Mouse (Mus musculus): ENCODE data around the gene Fv1. TPM values are rescaled to one million over a fixed set of nuclear protein-coding genes. Genes with fewer than 3 reads are reported as not detected.

Gene Fv1
- total and polyA plus RNA-seq, 3 experiments = not detected

GRCm38 (mm10) chr4:147904313-147905089, 35.7 kb downstream of the Fv1 start, which contains the start of gene Mfn2:
TSS of gene Mfn2 (minus strand) at chr4:147904704.
- Histone ChIP-seq H3K4me1 (ENCODE audit: insufficient read depth, low read depth, low read length) (peaks cover 18% of the 10 kb centered on the region), H3K9me3 (replicated peaks) (no peaks in the 10 kb centered on the region), H3K36me3 (replicated peaks) (peaks cover 39% of the 10 kb centered on the region), H3K4me3 (ENCODE audit: low read depth, low read length) (peak within 1 kb of the TSS; percentile 94), H3K27me3 (ENCODE audit: insufficient read depth, low read length) (peaks cover 7% of the 10 kb centered on the region; the same call in 1 of the 2 replicates)
- ATAC-seq (ENCODE audit: extremely low read depth, insufficient number of reproducible peaks, low FRiP score, poor library complexity, severe bottlenecking) (peak; percentile 95), DNase-seq (ENCODE audit: low spot score) (peak; percentile 93)
- TF ChIP-seq POLR2AphosphoS5 (IDR thresholded peaks at IDR 0.05; ENCODE audit: insufficient replicate concordance, low read depth, low read length) = no peak
- TF ChIP-seq GATA1 (IDR thresholded peaks at IDR 0.05; ENCODE audit: borderline replicate concordance, low read length) = no peak
- no peak for TF ChIP-seq CTCF (IDR thresholded peaks at IDR 0.05; ENCODE audit: low read depth, low read length)
- TF ChIP-seq TAL1 (conservative IDR thresholded peaks at IDR 0.05; ENCODE audit: low read depth, low read length) = no peak
- TF ChIP-seq GATA2 (IDR thresholded peaks at IDR 0.05; ENCODE audit: borderline replicate concordance, low read depth, low read length) = no peak

DNA sequence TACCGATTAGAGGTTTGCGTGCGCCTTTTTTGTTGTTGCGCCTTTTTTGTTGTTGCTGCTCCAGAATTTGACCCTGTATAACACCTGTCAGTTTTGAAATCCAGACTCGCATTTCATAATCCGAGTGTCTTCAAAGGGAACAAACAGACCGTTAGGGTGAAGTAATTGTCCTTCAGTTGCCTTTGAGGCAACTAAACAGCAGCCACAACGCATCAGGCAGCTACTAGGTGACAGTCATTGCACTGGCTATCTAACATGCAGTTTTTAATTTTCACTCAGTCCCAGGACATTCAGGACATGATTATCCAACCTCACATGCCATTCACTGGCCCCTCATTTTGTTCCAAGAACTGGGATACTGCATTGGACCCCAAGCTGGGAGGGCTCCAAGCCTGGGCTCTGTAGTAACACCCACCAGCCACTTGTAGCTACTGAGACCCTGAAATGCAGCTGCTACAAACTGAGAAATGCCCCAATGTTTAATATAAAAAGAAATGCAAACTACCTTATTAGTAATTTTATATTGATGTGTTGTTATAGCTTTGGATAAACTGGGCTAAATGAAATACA, 36.4 kb downstream of the Fv1 start:
- H3K27me3 ChIP-seq (ENCODE audit: insufficient read depth, low read length) = peaks cover 13% of the 10 kb centered on the region
- DNase-seq (ENCODE audit: low spot score) (peak; percentile 8), ATAC-seq (ENCODE audit: extremely low read depth, insufficient number of reproducible peaks, low FRiP score, poor library complexity, severe bottlenecking) (no peak)
- peaks cover 18% of the 10 kb centered on the region for H3K4me1 ChIP-seq (ENCODE audit: insufficient read depth, low read depth, low read length)
- no peak for TF ChIP-seq CTCF (IDR thresholded peaks at IDR 0.05; ENCODE audit: low read depth, low read length)
- TF ChIP-seq POLR2AphosphoS5 (IDR thresholded peaks at IDR 0.05; ENCODE audit: insufficient replicate concordance, low read depth, low read length) = no peak
- no peak for TF ChIP-seq TAL1 (conservative IDR thresholded peaks at IDR 0.05; ENCODE audit: low read depth, low read length)
- no peak for TF ChIP-seq GATA1 (IDR thresholded peaks at IDR 0.05; ENCODE audit: borderline replicate concordance, low read length)
- H3K36me3 ChIP-seq (replicated peaks) = peaks cover 33% of the 10 kb centered on the region
- H3K4me3 ChIP-seq (ENCODE audit: low read depth, low read length) = peak overlapping the region; percentile 94
- H3K9me3 ChIP-seq (replicated peaks) = no peaks in the 10 kb centered on the region

DNA sequence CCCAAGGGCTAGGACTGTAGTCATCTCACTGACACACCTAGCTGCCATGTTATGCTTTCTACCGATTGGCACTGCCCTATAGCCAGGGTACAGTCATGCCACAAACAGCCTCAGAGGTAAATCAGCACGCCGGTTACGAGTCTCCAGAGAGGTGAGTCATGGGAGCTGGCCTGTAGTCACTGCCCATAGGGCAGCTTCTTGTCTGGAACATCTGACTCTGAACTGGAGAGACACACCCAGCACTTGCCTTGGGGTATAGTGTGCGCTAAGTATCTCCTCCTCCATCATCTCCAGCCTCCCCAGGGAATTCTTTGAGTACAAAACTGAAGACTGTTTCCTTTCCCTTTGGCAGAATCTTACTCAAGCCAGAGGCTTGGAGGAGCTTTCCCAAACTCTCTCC, 37.5 kb downstream of the Fv1 start:
- H3K4me1 ChIP-seq (ENCODE audit: insufficient read depth, low read depth, low read length) = peaks cover 18% of the 10 kb centered on the region
- no peak for ATAC-seq (ENCODE audit: extremely low read depth, insufficient number of reproducible peaks, low FRiP score, poor library complexity, severe bottlenecking)
- no peaks in the 10 kb centered on the region for H3K9me3 ChIP-seq (replicated peaks)
- no peak overlapping the region for H3K4me3 ChIP-seq (ENCODE audit: low read depth, low read length)
- DNase-seq (ENCODE audit: low spot score) = no peak
- H3K36me3 ChIP-seq (replicated peaks) = peaks cover 22% of the 10 kb centered on the region
- H3K27me3 ChIP-seq (ENCODE audit: insufficient read depth, low read length) = peaks cover 21% of the 10 kb centered on the region
- TF ChIP-seq CTCF (IDR thresholded peaks at IDR 0.05; ENCODE audit: low read depth, low read length) (no peak), GATA2 (IDR thresholded peaks at IDR 0.05; ENCODE audit: borderline replicate concordance, low read depth, low read length) (no peak), GATA1 (IDR thresholded peaks at IDR 0.05; ENCODE audit: borderline replicate concordance, low read length) (no peak), POLR2AphosphoS5 (IDR thresholded peaks at IDR 0.05; ENCODE audit: insufficient replicate concordance, low read depth, low read length) (no peak), TAL1 (conservative IDR thresholded peaks at IDR 0.05; ENCODE audit: low read depth, low read length) (no peak)

DNA sequence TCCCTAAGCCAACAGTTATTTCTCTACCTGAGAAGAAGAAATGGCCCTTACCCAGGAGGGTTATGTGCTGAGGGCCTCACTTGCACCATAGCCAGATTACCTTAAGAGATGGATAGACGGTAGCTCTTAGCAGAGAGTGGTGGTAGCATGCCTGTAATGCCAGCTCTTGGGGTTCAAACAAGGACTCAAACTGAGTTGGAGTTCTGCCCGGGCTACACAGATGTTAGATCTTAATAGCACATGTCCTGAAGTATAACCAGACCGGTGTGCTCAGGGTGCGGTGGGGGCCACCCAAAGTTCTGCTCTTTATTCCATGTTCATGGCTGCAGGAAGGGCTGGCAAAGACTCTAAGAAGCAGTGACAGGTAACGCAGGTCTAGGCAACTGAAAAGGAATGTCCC, 40.7 kb downstream of the Fv1 start:
- ATAC-seq (ENCODE audit: extremely low read depth, insufficient number of reproducible peaks, low FRiP score, poor library complexity, severe bottlenecking) = no peak
- Histone ChIP-seq H3K4me3 (ENCODE audit: low read depth, low read length) (no peak overlapping the region), H3K9me3 (replicated peaks) (no peaks in the 10 kb centered on the region), H3K4me1 (ENCODE audit: insufficient read depth, low read depth, low read length) (peaks cover 5% of the 10 kb centered on the region), H3K36me3 (replicated peaks) (no peaks in the 10 kb centered on the region), H3K27me3 (ENCODE audit: insufficient read depth, low read length) (peaks cover 34% of the 10 kb centered on the region)
- no peak for DNase-seq (ENCODE audit: low spot score)
- no peak for TF ChIP-seq GATA2 (IDR thresholded peaks at IDR 0.05; ENCODE audit: borderline replicate concordance, low read depth, low read length)
- TF ChIP-seq TAL1 (conservative IDR thresholded peaks at IDR 0.05; ENCODE audit: low read depth, low read length) = no peak
- no peak for TF ChIP-seq GATA1 (IDR thresholded peaks at IDR 0.05; ENCODE audit: borderline replicate concordance, low read length)
- no peak for TF ChIP-seq POLR2AphosphoS5 (IDR thresholded peaks at IDR 0.05; ENCODE audit: insufficient replicate concordance, low read depth, low read length)
- no peak for TF ChIP-seq CTCF (IDR thresholded peaks at IDR 0.05; ENCODE audit: low read depth, low read length)

- DNase-seq (ENCODE audit: low spot score) (peak; percentile 17), ATAC-seq (ENCODE audit: extremely low read depth, insufficient number of reproducible peaks, low FRiP score, poor library complexity, severe bottlenecking) (peak; percentile 48; the same call in 1 of the 2 replicates)
- Histone ChIP-seq H3K27me3 (ENCODE audit: insufficient read depth, low read length) (peaks cover 10% of the 10 kb centered on the region), H3K4me3 (ENCODE audit: low read depth, low read length) (no peak overlapping the region), H3K36me3 (replicated peaks) (no peaks in the 10 kb centered on the region), H3K4me1 (ENCODE audit: insufficient read depth, low read depth, low read length) (peaks cover 5% of the 10 kb centered on the region; the same call in 1 of the 2 replicates), H3K9me3 (replicated peaks) (no peaks in the 10 kb centered on the region)
- TF ChIP-seq TAL1 (conservative IDR thresholded peaks at IDR 0.05; ENCODE audit: low read depth, low read length) (no peak), CTCF (IDR thresholded peaks at IDR 0.05; ENCODE audit: low read depth, low read length) (peak; percentile 24; the same call in 1 of the 2 replicates)
These were observed 49.8 kb downstream of the Fv1 start for GRCm38 (mm10) chr4:147918459-147919121.

Other genes starting within 250 kb of the Fv1 start
- not detected in 2 replicates for gene Zfp979, start 226.5 kb upstream of the Fv1 start, total RNA-seq (2014; fragmentation: Nextera tagmentation)
- 0.70 and 0.82 TPM in 2 replicates for gene Zfp979, start 226.5 kb upstream of the Fv1 start, total RNA-seq (2017)
- not detected in 2 replicates for gene Zfp979, start 226.5 kb upstream of the Fv1 start, polyA plus RNA-seq (2012)
- 12.5 and 13.9 TPM in 2 replicates for gene Zfp534, start 166.4 kb upstream of the Fv1 start, total RNA-seq (2014; fragmentation: Nextera tagmentation)
- 1.9 and 2.0 TPM in 2 replicates for gene Zfp534, start 166.4 kb upstream of the Fv1 start, total RNA-seq (2017)
- gene Zfp534, start 166.4 kb upstream of the Fv1 start, polyA plus RNA-seq (2012) = 0.02 and 0.07 TPM in 2 replicates
- 121 and 143 TPM in 2 replicates for gene Zfp984, start 59.2 kb upstream of the Fv1 start, total RNA-seq (2014; fragmentation: Nextera tagmentation)
- gene Zfp984, start 59.2 kb upstream of the Fv1 start, total RNA-seq (2017) = 27.0 and 36.5 TPM in 2 replicates
- gene Zfp984, start 59.2 kb upstream of the Fv1 start, polyA plus RNA-seq (2012) = 1.8 and 2.5 TPM in 2 replicates
- gene Zfp933, start 20.6 kb upstream of the Fv1 start, total RNA-seq (2014; fragmentation: Nextera tagmentation) = 12.4 and 15.2 TPM in 2 replicates
- gene Zfp933, start 20.6 kb upstream of the Fv1 start, total RNA-seq (2017) = 9.3 and 10.9 TPM in 2 replicates
- gene Zfp933, start 20.6 kb upstream of the Fv1 start, polyA plus RNA-seq (2012) = 0.11 and 0.15 TPM in 2 replicates
- gene Miip, start 163 bp upstream of the Fv1 start, total RNA-seq (2014; fragmentation: Nextera tagmentation) = not detected in 2 replicates
- 0.05 TPM in 1 of 2 replicates, not detected in the other for gene Miip, start 163 bp upstream of the Fv1 start, total RNA-seq (2017)
- gene Miip, start 163 bp upstream of the Fv1 start, polyA plus RNA-seq (2012) = 0.06 TPM in 1 of 2 replicates, not detected in the other
- gene Mfn2, start 35.7 kb downstream of the Fv1 start, total RNA-seq (2014; fragmentation: Nextera tagmentation) = 18.6 and 21.0 TPM in 2 replicates
- gene Mfn2, start 35.7 kb downstream of the Fv1 start, total RNA-seq (2017) = 14.8 and 18.3 TPM in 2 replicates
- gene Mfn2, start 35.7 kb downstream of the Fv1 start, polyA plus RNA-seq (2012) = 14.6 and 18.9 TPM in 2 replicates
- 0.44 and 2.3 TPM in 2 replicates for gene Plod1, start 67.8 kb downstream of the Fv1 start, total RNA-seq (2014; fragmentation: Nextera tagmentation)
- 2.9 and 4.6 TPM in 2 replicates for gene Plod1, start 67.8 kb downstream of the Fv1 start, total RNA-seq (2017)
- 0.75 and 0.90 TPM in 2 replicates for gene Plod1, start 67.8 kb downstream of the Fv1 start, polyA plus RNA-seq (2012)
- gene 2510039O18Rik, start 71.9 kb downstream of the Fv1 start, total RNA-seq (2014; fragmentation: Nextera tagmentation) = 27.5 and 33.5 TPM in 2 replicates
- gene 2510039O18Rik, start 71.9 kb downstream of the Fv1 start, total RNA-seq (2017) = 31.5 and 37.2 TPM in 2 replicates
- 84.0 and 84.6 TPM in 2 replicates for gene 2510039O18Rik, start 71.9 kb downstream of the Fv1 start, polyA plus RNA-seq (2012)
- gene Nppb, start 116.8 kb downstream of the Fv1 start, total RNA-seq (2014; fragmentation: Nextera tagmentation) = not detected in 2 replicates
- gene Nppb, start 116.8 kb downstream of the Fv1 start, total RNA-seq (2017) = not detected in 2 replicates
- not detected in 2 replicates for gene Nppb, start 116.8 kb downstream of the Fv1 start, polyA plus RNA-seq (2012)
- gene Nppa, start 131.7 kb downstream of the Fv1 start, total RNA-seq (2014; fragmentation: Nextera tagmentation) = not detected in 2 replicates
- 0.17 TPM in 1 of 2 replicates, not detected in the other for gene Nppa, start 131.7 kb downstream of the Fv1 start, total RNA-seq (2017)
- gene Nppa, start 131.7 kb downstream of the Fv1 start, polyA plus RNA-seq (2012) = not detected in 2 replicates
- gene Clcn6, start 169.8 kb downstream of the Fv1 start, total RNA-seq (2014; fragmentation: Nextera tagmentation) = 20.1 and 21.0 TPM in 2 replicates
- gene Clcn6, start 169.8 kb downstream of the Fv1 start, total RNA-seq (2017) = 13.6 and 16.1 TPM in 2 replicates
- gene Clcn6, start 169.8 kb downstream of the Fv1 start, polyA plus RNA-seq (2012) = 5.2 and 6.2 TPM in 2 replicates
- 7.0 and 12.5 TPM in 2 replicates for gene Mthfr, start 170.1 kb downstream of the Fv1 start, total RNA-seq (2014; fragmentation: Nextera tagmentation)
- gene Mthfr, start 170.1 kb downstream of the Fv1 start, total RNA-seq (2017) = 7.3 and 9.4 TPM in 2 replicates
- 6.3 and 9.2 TPM in 2 replicates for gene Mthfr, start 170.1 kb downstream of the Fv1 start, polyA plus RNA-seq (2012)
- gene Agtrap, start 219.1 kb downstream of the Fv1 start, total RNA-seq (2014; fragmentation: Nextera tagmentation) = 7.7 and 10.8 TPM in 2 replicates
- gene Agtrap, start 219.1 kb downstream of the Fv1 start, total RNA-seq (2017) = 9.4 and 10.7 TPM in 2 replicates
- gene Agtrap, start 219.1 kb downstream of the Fv1 start, polyA plus RNA-seq (2012) = 4.5 and 6.4 TPM in 2 replicates

Data from G1E (cell line).